Mouse (Mus musculus) heart, embryonic 11.5 days (tissue): ENCODE data around the gene Prss34. TPM values are rescaled to one million over a fixed set of nuclear protein-coding genes. Genes with fewer than 3 reads are reported as not detected.

Source experiments
- ATAC-seq: fragments of 200-750 bp; cut with Nextera tagmentation; replicated peaks from 2 replicates; pipeline ENCODE4 v1.8.0; 2017; ENCODE audit warnings: moderate library complexity; ENCODE audit not compliant: insufficient number of reproducible peaks, low FRiP score, low TSS enrichment
- H3K27ac ChIP-seq: fragments of 300-500 bp; sonication (generic); 2 replicates; pipeline ENCODE4 v1.5.1; 2014; ENCODE audit warnings: mild to moderate bottlenecking, low read depth, low read length
- H3K27me3 ChIP-seq: fragments of 300-500 bp; sonication (generic); 2 replicates; pipeline ENCODE4 v1.6.1; 2014; ENCODE audit warnings: mild to moderate bottlenecking, low read length, mixed read lengths; ENCODE audit not compliant: control insufficient read depth, insufficient read depth
- H3K36me3 ChIP-seq: fragments of 300-500 bp; sonication (generic); 2 replicates; pipeline ENCODE4 v1.6.1; 2014; ENCODE audit warnings: mild to moderate bottlenecking, low read length, moderate library complexity, mixed read lengths; ENCODE audit not compliant: control insufficient read depth, insufficient read depth
- H3K4me1 ChIP-seq: fragments of 300-500 bp; sonication (generic); 2 replicates; pipeline ENCODE4 v1.6.1; 2014; ENCODE audit warnings: low read length; ENCODE audit not compliant: control insufficient read depth, insufficient read depth
- H3K4me2 ChIP-seq: fragments of 300-500 bp; sonication (generic); 2 replicates; pipeline ENCODE4 v1.6.1; 2014; ENCODE audit warnings: mild to moderate bottlenecking, moderate library complexity
- H3K4me3 ChIP-seq: fragments of 300-500 bp; sonication (generic); 2 replicates; pipeline ENCODE4 v1.5.1; 2014; ENCODE audit warnings: low read depth, low read length
- H3K9ac ChIP-seq: fragments of 300-500 bp; sonication (generic); 2 replicates; pipeline ENCODE4 v1.6.1; 2014; ENCODE audit warnings: mild to moderate bottlenecking, low read depth, low read length, moderate library complexity
- H3K9me3 ChIP-seq: fragments of 300-500 bp; sonication (generic); replicated peaks from 2 replicates; pipeline ENCODE4 v1.6.1; 2016; ENCODE audit warnings: low read length; ENCODE audit not compliant: control insufficient read depth
- WGBS: fragments of 180-500 bp; shearing (Covaris S2); extraction: QIAGEN DNeasy Blood & Tissue Kit; methylation state at CpG from one replicate; pipeline ENCODE4 v1.1.7; 2014; ENCODE audit not compliant: insufficient replicate concordance; 5-methylcytosine and 5-hydroxymethylcytosine counted together
- polyA plus RNA-seq: library from polyadenylated mRNA; unstranded; fragments of >200 nt; fragmentation: Nextera tagmentation; extraction: Ambion mirVana; gene quantifications from 2 replicates; pipeline ENCODE4 v1.2.1, GENCODE M21; 2014

Gene Prss34
- not detected in 2 replicates for polyA plus RNA-seq

DNA sequence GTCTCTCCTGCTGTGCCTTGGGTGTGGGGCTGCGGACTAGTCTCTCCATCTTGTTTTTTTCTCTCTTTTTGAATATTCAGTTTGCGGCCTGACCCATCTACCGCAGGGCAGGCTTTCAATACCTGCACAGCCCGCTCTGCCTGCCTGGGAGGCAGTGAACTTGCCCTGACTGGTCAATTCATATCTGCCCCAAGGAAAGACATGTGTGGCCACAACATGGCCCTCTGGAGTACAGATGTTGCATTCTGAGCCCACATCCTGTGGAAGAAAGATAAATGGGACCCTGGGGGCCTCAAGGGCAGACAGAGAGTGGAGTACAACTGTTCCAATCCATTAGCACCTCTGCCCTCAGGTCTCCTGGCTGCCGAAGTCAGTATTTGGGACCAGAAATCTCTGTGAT lies at the start of gene Prss34:
Prss34 (plus strand) TSS at position 301 of the 400 bp plus-strand sequence.
- Histone ChIP-seq H3K9me3 (no peaks in the 10 kb centered on the region), H3K27ac (no peak within 1 kb of the TSS), H3K4me3 (no peak within 1 kb of the TSS), H3K9ac (no peak within 1 kb of the TSS), H3K4me2 (no peak within 1 kb of the TSS), H3K36me3 (no peaks in the 10 kb centered on the region), H3K4me1 (no peaks in the 10 kb centered on the region), H3K27me3 (peaks cover 13% of the 10 kb centered on the region)
- 75% methylated on average over 5 of the region's 5 CpGs for WGBS
- no peak for ATAC-seq

DNA sequence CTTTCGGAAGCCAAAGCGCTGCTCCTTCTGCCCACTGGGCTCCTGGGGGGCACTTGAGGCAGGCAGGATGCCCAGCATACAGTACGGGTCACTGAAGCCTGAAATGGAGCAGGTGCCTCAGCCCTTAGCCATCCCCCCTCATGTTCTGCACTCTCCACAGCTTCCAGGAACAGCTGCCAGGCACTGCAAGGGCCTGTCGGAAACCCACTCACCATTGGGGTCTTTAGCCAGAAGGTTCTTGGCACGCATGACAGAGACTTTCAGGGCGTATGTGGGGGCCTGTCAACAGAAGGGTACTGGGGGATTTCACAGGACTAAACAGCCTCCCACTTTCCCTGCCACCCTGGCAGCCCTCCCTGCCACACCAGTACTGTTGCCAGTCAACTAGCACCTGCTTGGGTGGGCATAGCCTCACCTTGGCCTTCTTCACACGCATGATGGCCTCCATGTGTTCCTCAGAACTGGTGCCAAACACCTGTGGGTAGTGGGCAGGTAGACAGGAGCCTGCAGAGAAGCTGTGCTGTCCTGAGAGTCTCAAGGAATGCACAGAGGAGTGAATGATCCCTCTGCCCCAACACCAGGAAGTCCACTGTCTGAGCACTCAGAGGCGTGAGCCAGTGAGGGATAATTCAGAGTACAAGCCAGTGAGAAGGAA lies 47.9 kb upstream of the Prss34 start:
- 67% methylated on average over 8 of the region's 8 CpGs for WGBS
- no peak overlapping the region for H3K4me3 ChIP-seq
- no peak overlapping the region for H3K9ac ChIP-seq
- H3K36me3 ChIP-seq: no peaks in the 10 kb centered on the region
- H3K4me2 ChIP-seq: no peak overlapping the region
- no peak overlapping the region for H3K27ac ChIP-seq
- no peak for ATAC-seq
- H3K4me1 ChIP-seq: no peaks in the 10 kb centered on the region
- H3K9me3 ChIP-seq: no peaks in the 10 kb centered on the region
- H3K27me3 ChIP-seq: peaks cover 52% of the 10 kb centered on the region

DNA sequence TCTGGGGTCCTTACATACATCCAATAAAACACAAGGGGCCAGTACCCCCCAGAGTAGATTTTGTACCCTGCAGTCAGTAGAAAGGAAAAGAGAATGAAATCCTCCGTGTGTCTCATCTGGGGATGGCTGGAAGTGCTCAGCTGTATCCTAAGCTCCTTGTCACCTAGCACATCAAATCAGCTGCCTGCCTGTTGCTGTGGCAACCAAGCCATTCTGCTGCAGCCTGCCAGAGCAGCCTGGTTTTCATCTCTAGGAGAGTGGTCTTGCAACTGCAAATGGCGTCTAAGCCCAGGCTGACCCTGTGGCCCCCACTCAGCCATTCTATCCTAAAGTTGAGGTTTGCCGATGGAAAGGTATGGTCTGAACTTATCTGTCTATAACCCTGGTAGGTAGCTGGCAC lies 45.6 kb upstream of the Prss34 start:
- ATAC-seq: no peak

DNA sequence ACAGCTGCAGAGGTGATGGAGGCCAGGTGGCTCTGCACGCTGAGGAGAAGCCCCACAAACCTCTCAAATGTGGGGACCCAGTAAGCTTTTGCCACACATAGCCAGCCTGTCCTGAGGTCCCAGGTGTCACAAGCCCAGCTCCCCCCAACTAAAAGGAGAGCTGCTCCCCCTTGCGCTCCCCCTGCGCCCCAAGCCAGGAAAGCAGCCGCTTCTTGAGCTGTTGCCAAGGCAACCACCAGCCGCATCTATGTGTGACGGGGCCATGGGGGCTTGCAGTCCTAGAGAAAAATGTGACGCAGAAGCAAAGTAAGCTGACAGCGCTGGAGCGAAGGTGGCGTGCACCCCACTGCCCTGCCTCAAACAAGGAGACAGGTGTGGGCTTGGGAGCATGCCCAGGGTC lies 44.4 kb upstream of the Prss34 start:
- Histone ChIP-seq H3K27ac (no peak overlapping the region), H3K27me3 (peaks cover 53% of the 10 kb centered on the region), H3K36me3 (0 out of 2 replicates have a peak, but pooled peaks cover 2% of the 10 kb centered on the region), H3K4me3 (no peak overlapping the region), H3K4me1 (peaks cover 10% of the 10 kb centered on the region), H3K9ac (no peak overlapping the region), H3K9me3 (no peaks in the 10 kb centered on the region), H3K4me2 (no peak overlapping the region)
- no peak for ATAC-seq
- 34% methylated on average over 10 of the region's 10 CpGs for WGBS

More for the DNA sequence above, 45.6 kb upstream of the Prss34 start:
- H3K36me3 ChIP-seq: no peaks in the 10 kb centered on the region
- H3K4me1 ChIP-seq: peaks cover 10% of the 10 kb centered on the region
- WGBS: 44% methylated on average over 3 of the region's 3 CpGs
- no peak overlapping the region for H3K4me2 ChIP-seq
- no peak overlapping the region for H3K4me3 ChIP-seq
- no peaks in the 10 kb centered on the region for H3K9me3 ChIP-seq
- H3K27me3 ChIP-seq: peaks cover 63% of the 10 kb centered on the region
- H3K27ac ChIP-seq: no peak overlapping the region
- no peak overlapping the region for H3K9ac ChIP-seq

DNA sequence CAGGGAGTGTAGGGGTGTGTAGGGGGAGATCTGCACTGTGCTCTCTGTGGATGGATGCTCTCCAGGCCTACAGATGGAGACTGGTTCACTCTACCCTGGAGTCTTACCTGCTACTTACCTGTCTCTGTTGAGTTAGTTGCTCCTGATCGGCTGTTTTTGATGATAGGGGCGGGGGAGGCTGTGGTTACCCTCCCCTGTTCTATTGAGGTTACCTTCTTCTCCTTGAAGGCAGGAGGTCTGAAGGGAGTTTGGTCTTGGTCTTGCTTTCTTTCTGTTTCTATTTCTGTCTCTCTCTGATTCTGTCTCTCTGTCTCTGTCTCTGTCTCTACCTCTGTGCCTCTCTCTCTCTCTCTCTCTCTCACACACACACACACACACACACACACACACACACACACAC lies 43.1 kb upstream of the Prss34 start:
- peaks cover 10% of the 10 kb centered on the region for H3K4me1 ChIP-seq
- ATAC-seq: no peak
- no peak overlapping the region for H3K27ac ChIP-seq
- no peaks in the 10 kb centered on the region for H3K9me3 ChIP-seq
- 49% methylated on average over 2 of the region's 2 CpGs for WGBS
- no peak overlapping the region for H3K9ac ChIP-seq
- H3K4me3 ChIP-seq: no peak overlapping the region
- no peak overlapping the region for H3K4me2 ChIP-seq
- peaks cover 8% of the 10 kb centered on the region; the same call in 1 of the 2 replicates for H3K36me3 ChIP-seq
- peaks cover 53% of the 10 kb centered on the region for H3K27me3 ChIP-seq

DNA sequence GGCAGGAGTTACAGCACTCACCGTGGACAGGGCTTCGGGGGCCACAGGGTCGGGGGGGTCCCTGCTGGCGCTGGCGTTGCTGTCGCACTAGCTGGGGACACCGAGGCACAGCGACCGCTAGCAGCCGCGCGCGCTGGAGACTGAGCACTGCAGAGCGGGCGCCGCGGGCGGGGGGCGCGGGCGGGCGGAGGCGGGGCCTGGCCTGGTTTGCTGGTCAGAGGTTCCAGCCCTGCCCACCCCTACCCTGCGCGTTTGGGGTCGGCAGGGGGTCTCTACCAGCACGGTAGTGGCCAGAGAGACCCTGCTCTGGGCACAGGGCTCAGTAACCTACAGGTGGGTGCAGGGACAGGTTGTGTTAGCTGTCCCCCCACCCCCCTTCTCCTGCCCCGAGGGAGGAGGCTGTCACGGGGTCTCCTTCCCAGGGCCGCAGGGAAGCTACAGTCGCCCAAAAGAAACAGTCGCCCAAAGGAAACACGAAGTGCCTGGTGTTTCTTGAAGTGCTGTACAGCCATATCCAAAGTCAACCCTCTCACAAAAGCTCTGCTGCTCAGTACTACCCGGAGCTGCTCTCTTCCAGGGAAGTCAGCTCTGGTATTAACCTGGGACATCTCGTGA lies 41.9 kb upstream of the Prss34 start, which contains the start of gene Baiap3:
Baiap3 (minus strand) TSS at position 225 of the 615 bp plus-strand sequence.
- Histone ChIP-seq H3K4me2 (peak within 1 kb of the TSS; percentile 82), H3K27me3 (peaks cover 48% of the 10 kb centered on the region), H3K4me3 (peak within 1 kb of the TSS; percentile 43), H3K36me3 (peaks cover 9% of the 10 kb centered on the region; the same call in 1 of the 2 replicates), H3K9ac (peak within 1 kb of the TSS; percentile 54), H3K27ac (no peak within 1 kb of the TSS), H3K9me3 (no peaks in the 10 kb centered on the region), H3K4me1 (peaks cover 10% of the 10 kb centered on the region)
- peak; percentile 51; the same call in 1 of the 2 replicates for ATAC-seq
- 3% methylated on average over 30 of the region's 35 CpGs for WGBS

DNA sequence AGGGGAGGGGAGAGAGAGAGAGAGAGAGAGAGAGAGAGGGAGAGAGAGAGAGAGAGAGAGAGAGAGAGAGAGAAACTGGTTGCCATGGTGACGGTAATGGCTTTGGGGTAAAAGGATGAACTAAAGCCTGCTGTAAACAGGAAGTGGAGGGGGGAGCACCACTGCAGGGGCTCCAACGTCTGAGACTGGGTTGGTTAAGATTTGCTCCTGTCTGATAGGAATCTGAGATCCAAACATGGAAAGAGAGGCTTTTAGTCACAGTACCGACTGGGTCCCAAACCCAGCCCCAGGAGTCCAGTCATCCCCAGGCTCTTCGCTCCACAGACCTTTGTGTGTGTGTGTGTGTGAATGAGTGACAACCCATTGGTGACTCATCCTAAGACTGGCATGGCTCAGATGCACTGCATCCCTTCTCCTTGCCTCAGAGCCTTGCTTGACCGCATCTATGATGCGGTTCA lies 40.4 kb upstream of the Prss34 start:
- peaks cover 36% of the 10 kb centered on the region for H3K27me3 ChIP-seq
- no peak overlapping the region for H3K27ac ChIP-seq
- whole genome bisulfite sequencing: 50% methylated on average over 6 of the region's 6 CpGs
- no peak for ATAC-seq
- H3K4me2 ChIP-seq: no peak overlapping the region
- H3K9me3 ChIP-seq: no peaks in the 10 kb centered on the region
- peaks cover 14% of the 10 kb centered on the region for H3K36me3 ChIP-seq
- no peak overlapping the region for H3K4me3 ChIP-seq
- peaks cover 10% of the 10 kb centered on the region for H3K4me1 ChIP-seq
- H3K9ac ChIP-seq: no peak overlapping the region

DNA sequence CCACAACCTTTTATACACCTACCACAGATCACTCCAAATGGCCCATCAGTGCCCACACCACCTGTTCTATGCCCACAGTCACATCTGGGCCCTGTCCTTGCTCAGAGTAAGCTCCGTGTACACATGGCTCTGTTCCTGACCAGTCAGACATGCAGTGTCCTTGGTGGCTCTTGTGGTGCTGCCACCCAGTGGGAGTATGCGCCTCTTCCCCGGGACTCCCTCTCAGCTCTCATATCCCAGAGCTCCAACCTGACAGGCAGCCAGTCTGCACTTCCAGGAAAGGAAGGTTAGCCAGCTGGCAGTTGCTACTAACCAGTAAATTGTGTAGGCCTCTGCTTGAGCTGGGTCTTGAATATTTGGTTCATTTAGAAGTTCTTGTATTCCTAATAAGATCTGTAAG lies 33.7 kb upstream of the Prss34 start:
- H3K4me2 ChIP-seq: no peak overlapping the region
- peaks cover 57% of the 10 kb centered on the region for H3K36me3 ChIP-seq
- WGBS: 72% methylated on average over 3 of the region's 3 CpGs
- no peak overlapping the region for H3K9ac ChIP-seq
- H3K27me3 ChIP-seq: no peaks in the 10 kb centered on the region
- no peak overlapping the region for H3K27ac ChIP-seq
- no peaks in the 10 kb centered on the region for H3K9me3 ChIP-seq
- no peaks in the 10 kb centered on the region for H3K4me1 ChIP-seq
- no peak for ATAC-seq
- H3K4me3 ChIP-seq: no peak overlapping the region
